Mouse (Mus musculus) E14TG2a.4 (cell line): ENCODE measurements around the gene Fam19a3.

Source experiments
- H3K27me3 ChIP-seq: 2 replicates; pipeline ENCODE4 v1.6.1; 2014; ENCODE audit warnings: low read length, control low read depth; ENCODE audit not compliant: insufficient read depth
- H3K36me3 ChIP-seq: 2 replicates; pipeline ENCODE4 v1.6.1; 2014; ENCODE audit warnings: low read length, control low read depth; ENCODE audit not compliant: insufficient read depth
- H3K4me1 ChIP-seq: replicated peaks from 2 replicates; pipeline ENCODE4 v1.6.1; 2014; ENCODE audit warnings: low read depth, low read length, control low read depth
- H3K4me3 ChIP-seq: replicated peaks from 2 replicates; pipeline ENCODE4 v1.5.1; 2014; ENCODE audit warnings: mild to moderate bottlenecking, low read length
- H3K9me3 ChIP-seq: 2 replicates; pipeline ENCODE4 v1.6.1; 2014; ENCODE audit warnings: low read length, control low read depth
- CTCF ChIP-seq: conservative IDR thresholded peaks from 2 replicates; pipeline ENCODE4 v1.5.1; 2014; ENCODE audit warnings: low read length
- NANOG ChIP-seq: IDR thresholded peaks from 2 replicates; pipeline ENCODE4 v1.6.1; 2014; ENCODE audit warnings: borderline replicate concordance, low read length, mixed read lengths
- POU5F1 ChIP-seq: IDR thresholded peaks from 2 replicates; pipeline ENCODE4 v1.6.1; 2014; ENCODE audit warnings: low read length, borderline replicate concordance

Gene Fam19a3

GRCm38 (mm10) chr3:104781471-104781903, at the start of gene Fam19a3:
Gene Fam19a3, minus strand, starts transcription at chr3:104781840.
- H3K36me3 ChIP-seq, result peaks cover 33% of the 10 kb centered on the region
- no peaks in the 10 kb centered on the region for H3K9me3 ChIP-seq
- H3K4me1 ChIP-seq, result peaks cover 85% of the 10 kb centered on the region
- peaks cover 24% of the 10 kb centered on the region for H3K27me3 ChIP-seq
- no peak for TF ChIP-seq POU5F1
- TF ChIP-seq NANOG, result no peak
- TF ChIP-seq CTCF, result no peak
- peak within 1 kb of the TSS; percentile 95 for H3K4me3 ChIP-seq

- Histone ChIP-seq H3K4me1 (peaks cover 42% of the 10 kb centered on the region), H3K27me3 (no peaks in the 10 kb centered on the region), H3K9me3 (no peaks in the 10 kb centered on the region), H3K4me3 (no peak overlapping the region), H3K36me3 (peaks cover 46% of the 10 kb centered on the region)
- TF ChIP-seq NANOG (no peak), CTCF (no peak), POU5F1 (no peak)
Measured at GRCm38 (mm10) chr3:104822413-104822812, 40.8 kb upstream of the Fam19a3 start.

GRCm38 (mm10) chr3:104820426-104820825, 38.8 kb upstream of the Fam19a3 start:
- Histone ChIP-seq H3K9me3 (no peaks in the 10 kb centered on the region), H3K36me3 (peaks cover 31% of the 10 kb centered on the region), H3K4me1 (peaks cover 58% of the 10 kb centered on the region), H3K4me3 (no peak overlapping the region), H3K27me3 (no peaks in the 10 kb centered on the region)
- TF ChIP-seq POU5F1, result no peak
- TF ChIP-seq CTCF, result no peak
- no peak for TF ChIP-seq NANOG

- Histone ChIP-seq H3K36me3 (peaks cover 28% of the 10 kb centered on the region), H3K4me3 (peak overlapping the region; percentile 93), H3K4me1 (peaks cover 71% of the 10 kb centered on the region), H3K27me3 (no peaks in the 10 kb centered on the region), H3K9me3 (no peaks in the 10 kb centered on the region)
- no peak for TF ChIP-seq CTCF
- no peak for TF ChIP-seq POU5F1
- no peak for TF ChIP-seq NANOG
Measured at GRCm38 (mm10) chr3:104818749-104819134, 37.1 kb upstream of the Fam19a3 start.

GRCm38 (mm10) chr3:104817991-104818748, 36.5 kb upstream of the Fam19a3 start, which contains the start of gene Mov10:
Gene Mov10, minus strand, starts transcription at chr3:104818563.
- no peaks in the 10 kb centered on the region for H3K9me3 ChIP-seq
- H3K36me3 ChIP-seq, result peaks cover 28% of the 10 kb centered on the region
- peaks cover 77% of the 10 kb centered on the region for H3K4me1 ChIP-seq
- peak within 1 kb of the TSS; percentile 93 for H3K4me3 ChIP-seq
- TF ChIP-seq CTCF (no peak), POU5F1 (no peak), NANOG (no peak)
- no peaks in the 10 kb centered on the region for H3K27me3 ChIP-seq

- peaks cover 75% of the 10 kb centered on the region for H3K4me1 ChIP-seq
- H3K27me3 ChIP-seq, result no peaks in the 10 kb centered on the region
- TF ChIP-seq POU5F1 (no peak), CTCF (no peak), NANOG (no peak)
- peaks cover 25% of the 10 kb centered on the region for H3K36me3 ChIP-seq
- peak overlapping the region; percentile 93 for H3K4me3 ChIP-seq
- H3K9me3 ChIP-seq, result no peaks in the 10 kb centered on the region
Measured at GRCm38 (mm10) chr3:104817481-104817990, 35.9 kb upstream of the Fam19a3 start.

- Histone ChIP-seq H3K9me3 (no peaks in the 10 kb centered on the region), H3K27me3 (no peaks in the 10 kb centered on the region), H3K4me1 (peaks cover 78% of the 10 kb centered on the region), H3K36me3 (peaks cover 17% of the 10 kb centered on the region), H3K4me3 (peak overlapping the region; percentile 93)
- TF ChIP-seq CTCF, result no peak
- no peak for TF ChIP-seq POU5F1
- no peak for TF ChIP-seq NANOG
Measured at GRCm38 (mm10) chr3:104816130-104816529, 34.5 kb upstream of the Fam19a3 start.

- Histone ChIP-seq H3K4me3 (peak overlapping the region; percentile 93), H3K9me3 (no peaks in the 10 kb centered on the region), H3K4me1 (peaks cover 74% of the 10 kb centered on the region), H3K27me3 (no peaks in the 10 kb centered on the region), H3K36me3 (peaks cover 12% of the 10 kb centered on the region; the same call in 1 of the 2 replicates)
- TF ChIP-seq NANOG, result peak; percentile 80
- no peak for TF ChIP-seq POU5F1
Measured at GRCm38 (mm10) chr3:104815346-104815745, 33.7 kb upstream of the Fam19a3 start.
